Mouse (Mus musculus): Measurements from ENCODE around the gene Mmp3. TPM values are rescaled to one million over a fixed set of nuclear protein-coding genes. Genes with fewer than 3 reads are reported as not detected.

Gene Mmp3
- not detected in 2 replicates for polyA plus RNA-seq (2012; ENCODE audit: low replicate concordance)

GRCm38 (mm10) chr9:7445522-7445921 lies at the start of gene Mmp3:
Gene Mmp3 (plus strand): TSS chr9:7445822.

GRCm38 (mm10) chr9:7502051-7502450 lies 56.4 kb downstream of the Mmp3 start, which contains the start of gene Mmp10:
Gene Mmp10 (plus strand): TSS chr9:7502352.

Other genes with a start within 250 kb of the Mmp3 start
- not detected in 2 replicates for gene Mmp13, start 173.3 kb upstream of the Mmp3 start, polyA plus RNA-seq (2012; ENCODE audit: low replicate concordance)
- 0.79 and 1.7 TPM in 2 replicates for gene Mmp12, start 101.4 kb upstream of the Mmp3 start, polyA plus RNA-seq (2012; ENCODE audit: low replicate concordance)
- not detected in 2 replicates for gene Mmp1b, start 57.8 kb upstream of the Mmp3 start, polyA plus RNA-seq (2012; ENCODE audit: low replicate concordance)
- not detected in 2 replicates for gene Mmp10, start 56.5 kb downstream of the Mmp3 start, polyA plus RNA-seq (2012; ENCODE audit: low replicate concordance)
- gene Mmp8, start 112.6 kb downstream of the Mmp3 start, polyA plus RNA-seq (2012; ENCODE audit: low replicate concordance), result 1.2 and 1.7 TPM in 2 replicates
- gene Mmp27, start 125.6 kb downstream of the Mmp3 start, polyA plus RNA-seq (2012; ENCODE audit: low replicate concordance), result 0.07 TPM in 1 of 2 replicates, not detected in the other
- not detected in 2 replicates for gene Mmp20, start 182.4 kb downstream of the Mmp3 start, polyA plus RNA-seq (2012; ENCODE audit: low replicate concordance)
- gene Mmp7, start 246.3 kb downstream of the Mmp3 start, polyA plus RNA-seq (2012; ENCODE audit: low replicate concordance), result not detected in 2 replicates